Mouse (Mus musculus) ES-E14 (cell line): ENCODE measurements around the gene Olfr270. TPM values are rescaled to one million over a fixed set of nuclear protein-coding genes. Genes with fewer than 3 reads are reported as not detected.
A peak's percentile ranks its signal among the peaks of the same experiment; 100 is the strongest.

ENCODE experiments used
- DNase-seq: peaks from one replicate; pipeline ENCODE4 v3.0.0-alpha.2; 2013; ENCODE audit warnings: low read depth, low spot score
- H3K27ac ChIP-seq: 2 replicates; pipeline ENCODE4 v1.5.1; 2012; ENCODE audit warnings: low read depth, mild to moderate bottlenecking, low read length, moderate library complexity, mixed read lengths; ENCODE audit not compliant: poor library complexity, insufficient read depth, severe bottlenecking
- H3K36me3 ChIP-seq: 2 replicates; pipeline ENCODE4 v1.6.1; 2012; ENCODE audit warnings: mild to moderate bottlenecking, low read length, moderate library complexity, mixed read lengths; ENCODE audit not compliant: control insufficient read depth, poor library complexity, insufficient read depth, severe bottlenecking
- H3K4me1 ChIP-seq, 2 experiments: fragments of 150-350 bp in 1 of 2; sonication (generic) in 1 of 2; 2 replicates each; pipeline ENCODE4 v1.6.1; 2012; ENCODE audit warnings: low read length in 2 of 2, mild to moderate bottlenecking in 1 of 2, mixed read lengths in 1 of 2; ENCODE audit not compliant: control insufficient read depth in 2 of 2, insufficient read depth in 2 of 2, poor library complexity in 1 of 2
- H3K4me3 ChIP-seq, 2 experiments: fragments of 150-350 bp in 1 of 2; sonication (generic) in 1 of 2; 2 replicates each; pipeline ENCODE4 v1.5.1; 2012; ENCODE audit warnings: low read length in 2 of 2, low read depth in 1 of 2, mild to moderate bottlenecking in 1 of 2, mixed read lengths in 1 of 2; ENCODE audit not compliant: insufficient read depth in 1 of 2, poor library complexity in 1 of 2, severe bottlenecking in 1 of 2
- H3K9ac ChIP-seq: 2 replicates; pipeline ENCODE4 v1.6.1; 2012; ENCODE audit warnings: low read depth, mild to moderate bottlenecking, low read length, mixed read lengths; ENCODE audit not compliant: poor library complexity, insufficient read depth, severe bottlenecking
- H3K9me3 ChIP-seq: fragments of 150-350 bp; sonication (generic); 2 replicates; pipeline ENCODE4 v1.6.1; 2012; ENCODE audit warnings: low read depth, mild to moderate bottlenecking, low read length; ENCODE audit not compliant: control insufficient read depth, insufficient read depth
- CHD2 ChIP-seq: IDR thresholded peaks from 2 replicates; pipeline ENCODE4 v1.6.1; 2014; ENCODE audit warnings: mild to moderate bottlenecking, low read depth, low read length, inconsistent platforms
- HCFC1 ChIP-seq: IDR thresholded peaks from 2 replicates; pipeline ENCODE4 v1.6.1; 2012; ENCODE audit warnings: low read length, inconsistent platforms, borderline replicate concordance; ENCODE audit not compliant: insufficient read depth
- MAFK ChIP-seq: IDR thresholded peaks from 2 replicates; pipeline ENCODE4 v1.6.1; 2014; ENCODE audit warnings: mild to moderate bottlenecking, low read depth, low read length, inconsistent platforms; ENCODE audit not compliant: insufficient read depth
- ZC3H11A ChIP-seq: IDR thresholded peaks from 2 replicates; pipeline ENCODE4 v1.6.1; 2012; ENCODE audit warnings: low read depth, mild to moderate bottlenecking, inconsistent platforms, low read length, borderline replicate concordance
- ZNF384 ChIP-seq: IDR thresholded peaks from 2 replicates; pipeline ENCODE4 v1.6.1; 2012; ENCODE audit warnings: low read depth, low read length, inconsistent platforms
- in situ Hi-C, 2 experiments: fragments of 600-800 bp; cut with MboI; formaldehyde crosslinking; loops; one replicate each; pipeline ENCODE4 v1.15.1; 2025; ENCODE audit warnings: low sequenced_read_pairs in 2 of 2, inconsistent platforms in 1 of 2; ENCODE audit not compliant: unreplicated experiment in 2 of 2
- total RNA-seq: library from RNA; depleted of rRNA; stranded (reverse); fragments of 300-350 nt; gene quantifications from 2 replicates; pipeline ENCODE4 v1.2.3, GENCODE M21; 2012

The Olfr270 gene
- total RNA-seq, 1 experiment, result not detected

DNA sequence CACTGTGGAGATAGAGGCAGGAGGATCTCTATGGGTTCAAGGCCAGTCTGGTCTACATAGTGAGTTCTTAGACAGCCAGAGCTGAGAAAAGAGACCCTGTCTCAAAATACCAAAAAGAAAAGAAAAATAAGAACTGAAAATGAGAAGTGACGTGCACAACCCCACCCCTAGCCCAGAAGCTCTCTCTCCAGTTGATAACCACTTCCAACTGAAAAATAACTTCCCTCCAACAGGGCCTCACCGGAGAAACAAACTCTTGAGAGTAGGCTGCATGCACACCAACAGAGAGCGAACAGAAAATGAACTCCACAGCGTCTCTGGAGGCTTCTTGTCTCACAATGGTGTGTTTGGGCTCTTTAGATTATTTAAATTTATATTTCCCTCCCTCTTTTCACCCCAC lies 33.9 kb upstream of the Olfr270 start:
- Histone ChIP-seq H3K36me3 (no peaks in the 10 kb centered on the region), H3K27ac (no peak overlapping the region), H3K9me3 (no peaks in the 10 kb centered on the region), H3K4me3 (no peak overlapping the region), H3K9ac (no peak overlapping the region), H3K4me1 (no peaks in the 10 kb centered on the region)
- no peak for DNase-seq
- in situ Hi-C loops, result no loop called here
- TF ChIP-seq ZC3H11A (no peak), CHD2 (no peak), HCFC1 (no peak), ZNF384 (no peak), MAFK (no peak)

DNA sequence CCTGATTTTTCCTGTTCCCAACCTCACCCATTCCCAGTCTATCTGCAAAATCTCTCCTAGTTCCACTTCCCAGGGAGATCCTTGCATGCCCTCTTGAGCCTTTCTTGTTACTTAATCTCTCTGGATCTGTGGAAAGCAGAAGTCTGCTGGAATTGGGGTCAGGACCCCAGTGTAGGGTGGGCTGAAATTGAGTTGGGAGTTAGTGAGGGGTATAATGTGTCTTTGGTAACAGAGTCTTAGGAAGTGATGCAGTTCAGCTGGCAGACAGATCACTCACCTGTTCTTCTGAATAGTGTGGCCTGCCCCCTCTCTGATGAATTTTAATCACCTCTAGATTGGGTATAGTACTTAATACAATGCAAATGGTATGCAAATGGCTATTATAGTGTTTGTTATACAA lies 17.7 kb upstream of the Olfr270 start:
- no peaks in the 10 kb centered on the region for H3K36me3 ChIP-seq
- no peak overlapping the region for H3K27ac ChIP-seq
- no peak for TF ChIP-seq ZNF384
- no peak for TF ChIP-seq ZC3H11A
- no peak for TF ChIP-seq MAFK
- TF ChIP-seq CHD2, result no peak
- no peak for TF ChIP-seq HCFC1
- in situ Hi-C loops, result no loop called here
- no peaks in the 10 kb centered on the region for H3K9me3 ChIP-seq
- no peak for DNase-seq
- H3K4me3 ChIP-seq, result no peak overlapping the region
- no peak overlapping the region for H3K9ac ChIP-seq
- no peaks in the 10 kb centered on the region for H3K4me1 ChIP-seq

DNA sequence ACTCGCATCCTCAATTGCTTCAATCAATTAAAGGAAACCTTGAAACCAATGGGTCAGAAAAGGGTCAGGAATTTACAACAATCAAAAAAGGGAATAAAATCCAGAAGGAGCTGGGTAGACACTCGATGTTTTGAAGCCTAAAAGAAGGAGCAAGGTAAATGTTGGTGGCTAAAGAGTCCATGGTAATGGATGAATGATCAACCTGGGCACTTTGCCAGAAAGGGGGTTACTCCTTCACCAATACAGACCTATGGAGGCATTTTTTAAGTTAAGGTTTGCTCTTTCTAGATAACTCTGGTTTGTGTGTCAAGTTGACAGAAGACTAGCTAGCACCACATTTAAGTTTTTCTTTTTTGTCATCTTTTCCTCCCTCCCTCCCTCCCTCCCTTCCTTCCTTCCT lies 15.3 kb upstream of the Olfr270 start:
- Histone ChIP-seq H3K4me3 (no peak overlapping the region), H3K27ac (no peak overlapping the region), H3K36me3 (no peaks in the 10 kb centered on the region), H3K9ac (no peak overlapping the region), H3K4me1 (no peaks in the 10 kb centered on the region), H3K9me3 (no peaks in the 10 kb centered on the region)
- in situ Hi-C loops, result no loop called here
- no peak for DNase-seq
- TF ChIP-seq ZC3H11A (no peak), ZNF384 (no peak), HCFC1 (no peak), CHD2 (no peak), MAFK (no peak)

GRCm38 (mm10) chr4:52958693-52959092 lies 5.7 kb upstream of the Olfr270 start:
- Histone ChIP-seq H3K4me3 (no peak overlapping the region), H3K4me1 (no peaks in the 10 kb centered on the region), H3K36me3 (no peaks in the 10 kb centered on the region), H3K9me3 (no peaks in the 10 kb centered on the region), H3K9ac (no peak overlapping the region), H3K27ac (no peak overlapping the region)
- in situ Hi-C loops, result no loop called here
- DNase-seq, result peak; percentile 19
- TF ChIP-seq ZNF384 (no peak), HCFC1 (no peak), CHD2 (no peak), MAFK (peak; percentile 89), ZC3H11A (0 out of 2 replicates have a peak, but pooled peaks have one; percentile 17)

GRCm38 (mm10) chr4:52985216-52985615 lies 20.9 kb downstream of the Olfr270 start:
- no peaks in the 10 kb centered on the region for H3K4me1 ChIP-seq
- in situ Hi-C loops, result no loop called here
- DNase-seq, result no peak
- H3K36me3 ChIP-seq, result no peaks in the 10 kb centered on the region
- no peak for TF ChIP-seq HCFC1
- no peak for TF ChIP-seq MAFK
- no peak for TF ChIP-seq ZNF384
- TF ChIP-seq CHD2, result no peak
- H3K9ac ChIP-seq, result no peak overlapping the region
- no peaks in the 10 kb centered on the region for H3K9me3 ChIP-seq
- no peak overlapping the region for H3K27ac ChIP-seq
- no peak overlapping the region for H3K4me3 ChIP-seq
